Mouse (Mus musculus): ENCODE measurements at regions not wholly inside any gene's neighbourhood (a gene's known extent, or its start where the extent isn't known, plus 50 kb on each side); places are given as distances from the start of the nearest gene placed in this dataset.

DNA sequence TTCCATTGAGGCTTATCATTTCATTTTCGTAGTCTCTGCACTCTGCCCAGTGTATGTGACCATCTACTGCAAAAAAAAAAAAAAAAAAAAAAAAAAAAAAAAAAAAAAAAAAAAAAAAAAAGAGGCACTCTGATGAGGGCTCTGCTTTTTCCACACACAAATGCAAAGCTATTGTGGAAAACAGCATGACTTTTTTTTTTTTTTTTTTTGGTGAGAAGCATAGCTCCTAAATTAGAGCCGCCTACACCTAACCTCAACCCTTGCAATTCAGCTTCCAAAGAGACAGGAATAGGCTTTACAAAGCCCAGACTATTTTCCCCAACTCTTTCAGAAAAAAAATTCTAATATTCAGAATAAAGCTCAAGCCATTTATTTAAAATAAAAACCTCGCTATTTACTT is 54.0 kb upstream of the B430305J03Rik start:
- TF ChIP-seq CTCF (IDR thresholded peaks at IDR 0.05; ENCODE audit: extremely low read depth, insufficient read depth, insufficient read length, insufficient replicate concordance), result no peak
- TF ChIP-seq POLR2A (IDR thresholded peaks at IDR 0.05; ENCODE audit: low read depth, low read length), result no peak

Data from spleen, adult 2 months (tissue).